Mouse (Mus musculus) gastrocnemius, postnatal 10 days (tissue): ENCODE measurements around the gene Pla2g10. TPM values are rescaled to one million over a fixed set of nuclear protein-coding genes. Genes with fewer than 3 reads are reported as not detected.

Experiments used
- total RNA-seq, 2 experiments: library from RNA; stranded (reverse); gene quantifications; 2 replicates each; pipeline ENCODE4 v1.2.3; 2021

Pla2g10 gene
- total RNA-seq, 2 experiments from 2014 or later = not detected

Other genes starting within 250 kb of the Pla2g10 start
- 10 to 100 TPM; 12.5 to 14.7 TPM for gene Parn, start 62.8 kb downstream of the Pla2g10 start, total RNA-seq
- gene Bfar, start 59.1 kb downstream of the Pla2g10 start, total RNA-seq = 10 to 100 TPM; 27.6 to 35.0 TPM
- 1 to 10 TPM; 1.5 to 4.2 TPM for gene 3110001I22Rik, start 59.1 kb downstream of the Pla2g10 start, total RNA-seq
- 10 to 100 TPM; 26.7 to 28.0 TPM for gene Rrn3, start 49.7 kb upstream of the Pla2g10 start, total RNA-seq
- 10 to 100 TPM; 44.9 to 49.9 TPM for gene Ntan1, start 87.9 kb upstream of the Pla2g10 start, total RNA-seq
- 10 to 100 TPM; 45.9 to 54.0 TPM for gene Pdxdc1, start 172.1 kb upstream of the Pla2g10 start, total RNA-seq
- 1 to 10 TPM; 2.9 to 3.8 TPM for gene Mpv17l, start 172.2 kb upstream of the Pla2g10 start, total RNA-seq